Mouse (Mus musculus) adrenal gland, adult 8-10 months (tissue): Measurements from ENCODE around the gene Gorasp1. TPM values are rescaled to one million over a fixed set of nuclear protein-coding genes. Genes with fewer than 3 reads are reported as not detected.

ENCODE experiments used
- DNase-seq: peaks from one replicate; pipeline ENCODE4 v3.0.0; 2022
- total RNA-seq, 4 experiments: library from RNA; stranded (reverse); gene quantifications; 2 replicates each; pipeline ENCODE4 v1.2.4; 2022

The Gorasp1 gene
- total RNA-seq, 4 experiments from 2014 or later, result 31.7 to 45.8 (median 42.3) TPM

DNA sequence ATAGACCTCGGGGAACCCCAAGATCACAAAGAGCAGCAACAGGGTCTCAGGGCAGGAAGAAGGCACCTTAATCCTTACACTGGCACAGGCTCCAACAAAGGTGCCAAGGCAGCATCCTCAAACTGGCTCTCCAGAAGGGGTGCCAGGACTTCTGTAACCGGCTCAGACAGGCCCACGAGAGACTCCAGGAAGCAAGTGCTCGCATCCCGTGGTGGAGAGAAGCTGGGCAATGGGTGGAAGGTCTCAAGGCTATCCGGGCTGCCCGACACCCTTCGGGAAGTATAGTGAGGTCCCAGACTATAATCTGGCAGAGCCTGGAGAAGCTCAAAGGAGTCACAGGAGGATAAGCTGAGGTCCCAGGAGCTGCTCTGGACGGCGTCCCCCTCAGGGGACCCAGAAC is 34.8 kb upstream of the Gorasp1 start:
- no peak for DNase-seq

- no peak for DNase-seq
Measured at GRCm38 (mm10) chr9:119970763-119971656, 33.6 kb upstream of the Gorasp1 start.

DNA sequence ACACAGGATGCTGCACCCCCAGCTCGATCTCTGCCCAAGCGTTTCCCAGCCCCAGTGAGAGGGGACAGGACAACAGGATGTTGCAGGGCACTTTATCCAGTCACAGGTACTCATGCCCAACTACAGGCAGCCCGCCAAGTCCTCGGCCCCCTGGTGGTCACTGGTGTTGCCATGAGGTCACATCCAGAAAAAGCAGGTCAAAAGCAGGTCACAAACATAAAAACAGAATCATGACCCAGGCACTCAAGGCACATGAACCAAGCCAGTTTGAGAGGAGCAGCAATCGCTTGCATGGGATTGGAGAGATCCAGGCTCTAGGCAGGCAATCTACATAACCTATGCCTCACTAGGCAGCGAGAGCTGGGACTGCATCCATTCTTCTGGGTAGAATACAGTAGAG is 32.9 kb upstream of the Gorasp1 start:
- DNase-seq, result no peak

GRCm38 (mm10) chr9:119969811-119970210 is 32.4 kb upstream of the Gorasp1 start:
- DNase-seq, result no peak

DNA sequence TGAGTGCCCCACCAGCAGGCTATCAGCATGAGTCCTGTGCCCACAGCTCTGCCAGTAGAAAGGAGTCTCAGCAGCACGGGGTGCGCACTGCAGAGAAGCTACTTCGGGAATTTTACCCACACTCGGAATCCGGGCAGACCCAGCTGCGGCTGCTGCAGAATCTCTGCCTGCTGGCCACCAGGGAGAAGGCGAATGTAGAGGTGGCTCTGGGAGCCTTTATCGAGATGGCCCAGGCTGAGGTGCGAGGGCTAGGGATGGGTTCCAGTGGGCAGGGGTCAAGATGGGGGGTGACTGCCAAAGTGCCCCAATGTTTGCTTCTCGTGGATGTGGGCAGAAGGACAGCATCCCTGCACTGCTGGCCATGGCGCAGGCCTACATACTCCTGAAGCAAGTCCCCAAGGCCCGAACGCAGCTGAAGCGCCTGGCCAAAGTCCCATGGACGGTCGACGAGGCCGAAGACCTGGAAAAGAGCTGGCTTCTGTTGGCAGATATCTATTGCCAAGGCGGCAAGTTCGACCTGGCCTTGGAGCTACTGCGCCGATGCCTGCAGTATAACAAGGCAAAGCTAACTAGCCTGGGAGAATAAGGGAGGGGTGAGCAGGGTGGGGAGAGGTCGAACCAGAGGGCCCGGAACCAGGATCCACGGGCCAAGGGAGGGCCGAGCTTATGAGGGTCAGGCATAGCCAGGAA is 29.0 kb upstream of the Gorasp1 start:
- no peak for DNase-seq

DNA sequence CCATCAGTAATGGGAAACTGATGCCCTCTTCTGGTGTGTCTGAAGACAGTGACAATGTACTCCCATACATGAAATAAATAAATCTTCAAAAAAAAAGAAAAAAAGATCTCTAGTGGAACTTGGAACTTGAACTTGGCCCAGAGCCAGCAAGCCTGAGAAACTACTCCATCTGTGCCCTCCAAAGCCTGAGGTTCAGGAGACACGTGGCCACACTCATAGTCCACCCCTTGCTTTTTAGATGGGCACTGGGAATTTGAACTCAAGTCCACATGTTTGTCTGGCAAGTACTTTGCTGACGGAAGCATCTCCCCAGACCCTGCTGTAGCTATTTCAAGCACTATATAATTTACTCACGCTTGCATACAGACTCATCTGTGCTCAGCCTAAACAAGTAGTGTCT is 27.8 kb upstream of the Gorasp1 start:
- DNase-seq, result no peak

- no peak for DNase-seq
Measured at GRCm38 (mm10) chr9:119964206-119964605, 26.8 kb upstream of the Gorasp1 start.

GRCm38 (mm10) chr9:119962987-119963667 is 25.8 kb upstream of the Gorasp1 start:
- DNase-seq, result peak; percentile 71

DNA sequence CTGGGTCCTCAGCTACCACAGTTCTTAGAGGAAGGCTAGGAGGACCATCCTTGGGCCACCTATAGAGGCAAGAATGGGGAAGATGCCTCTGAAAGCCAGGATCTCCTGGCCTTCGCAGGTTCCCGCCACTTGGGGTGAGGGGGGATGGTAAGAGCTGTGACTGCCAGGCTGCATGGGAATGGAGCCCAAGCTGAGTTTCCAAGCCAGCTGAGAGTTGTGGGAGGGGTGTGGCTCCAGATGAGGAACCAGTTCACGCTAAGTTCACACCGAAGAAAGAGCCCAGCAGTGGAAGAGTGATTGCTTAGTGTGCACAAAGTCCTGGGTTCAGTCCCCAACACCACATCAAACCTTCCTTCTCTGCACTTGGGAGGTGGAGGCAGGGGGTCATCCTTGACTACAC is 24.9 kb upstream of the Gorasp1 start:
- DNase-seq, result no peak

- DNase-seq, result no peak
Measured at GRCm38 (mm10) chr9:119958835-119959234, 21.5 kb upstream of the Gorasp1 start.

DNA sequence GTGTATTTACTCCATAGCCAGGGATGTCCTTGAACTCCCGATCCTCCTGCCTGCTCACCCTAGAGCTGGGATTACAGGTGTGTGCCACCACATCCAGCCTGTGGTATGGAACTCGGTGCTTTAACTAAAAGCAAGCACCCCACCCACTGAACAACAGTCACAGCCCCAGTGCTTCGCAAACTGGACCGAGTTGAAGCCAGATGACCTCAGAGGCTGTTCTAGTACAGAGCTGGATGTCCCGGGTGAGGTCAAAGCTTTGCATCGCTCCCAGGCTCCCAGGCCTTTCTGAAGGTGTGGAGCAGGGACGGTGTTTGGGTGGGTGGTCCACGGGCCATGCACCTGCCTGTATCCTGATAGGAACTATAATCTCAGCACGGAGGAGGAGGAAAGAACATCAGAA is 14.0 kb upstream of the Gorasp1 start:
- no peak for DNase-seq

- no peak for DNase-seq
Measured at GRCm38 (mm10) chr9:119950434-119950833, 13.1 kb upstream of the Gorasp1 start.

DNA sequence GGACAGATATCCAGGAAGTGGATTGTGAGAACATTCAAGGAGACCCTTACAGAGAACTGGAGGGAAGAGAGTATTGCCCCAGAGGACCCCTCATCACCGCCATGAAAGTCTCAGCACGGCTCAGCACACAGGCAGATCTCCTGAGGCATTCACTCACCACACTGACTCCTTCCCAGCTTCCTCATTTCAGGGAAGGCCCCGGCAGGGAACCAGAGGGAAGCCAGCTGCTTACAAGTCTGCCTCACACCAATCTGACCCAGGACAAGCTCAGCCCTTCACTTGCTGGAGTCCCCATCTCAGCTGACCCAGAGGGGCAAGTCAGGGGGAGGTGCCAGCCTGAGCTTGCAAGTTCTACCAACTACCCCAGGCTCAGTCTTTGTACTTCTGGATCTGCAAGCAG is 11.4 kb upstream of the Gorasp1 start:
- no peak for DNase-seq

GRCm38 (mm10) chr9:119945173-119945900 is 8.0 kb upstream of the Gorasp1 start:
- no peak for DNase-seq

- no peak for DNase-seq
Measured at GRCm38 (mm10) chr9:119943326-119943725, 6.0 kb upstream of the Gorasp1 start.

GRCm38 (mm10) chr9:119941861-119942260 is 4.5 kb upstream of the Gorasp1 start:
- DNase-seq, result no peak

GRCm38 (mm10) chr9:119941407-119941806 is 4.0 kb upstream of the Gorasp1 start:
- no peak for DNase-seq

GRCm38 (mm10) chr9:119939646-119940045 is 2.3 kb upstream of the Gorasp1 start:
- DNase-seq, result no peak

GRCm38 (mm10) chr9:119938496-119938895 is 1.1 kb upstream of the Gorasp1 start:
- DNase-seq, result no peak

GRCm38 (mm10) chr9:119933675-119934074 is 3.7 kb downstream of the Gorasp1 start:
- DNase-seq, result no peak

- DNase-seq, result no peak
Measured at GRCm38 (mm10) chr9:119932358-119932757, 5.0 kb downstream of the Gorasp1 start.

GRCm38 (mm10) chr9:119926497-119926896 is 10.9 kb downstream of the Gorasp1 start:
- DNase-seq, result no peak

DNA sequence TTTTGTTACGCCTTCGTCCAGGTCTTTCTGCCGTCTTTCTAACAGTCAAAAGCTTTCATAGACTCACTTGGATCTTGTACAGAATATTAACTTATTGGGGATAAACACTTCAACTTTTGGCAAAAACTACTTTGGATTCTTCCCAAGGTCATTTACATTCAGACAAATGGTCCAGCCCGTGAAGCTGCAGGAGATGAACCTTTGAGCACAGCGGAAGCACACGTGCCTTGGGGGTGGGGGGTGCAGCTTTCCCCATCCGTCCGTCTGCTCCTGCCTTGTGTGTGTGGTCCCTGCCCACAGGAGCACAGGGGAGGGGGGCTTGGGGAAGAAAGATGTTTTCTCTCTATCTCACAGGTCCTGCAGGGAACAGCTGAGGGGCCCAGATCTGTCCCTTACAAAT is 11.6 kb downstream of the Gorasp1 start:
- no peak for DNase-seq
